Mouse (Mus musculus) mouse embryonic stem cell (cell line): ENCODE data around the gene Ugt1a9.
"Not testable (repeated sequence)": the region's sequence is repeated elsewhere in the genome, so short reads cannot be mapped to it uniquely, and the experiment has no call there.

Experiments
- in situ Hi-C, 2 experiments: fragments of 300-500 bp; cut with MboI; formaldehyde crosslinking; loops; 1 replicate in 1 of 2; 3 replicates in 1 of 2; pipeline ENCODE4 v1.14.3; 2019 to 2020; ENCODE audit warnings: low sequenced_read_pairs in 2 of 2, low pct_unique_long_range_greater_than_20kb in 1 of 2, mixed read lengths in 1 of 2; ENCODE audit not compliant: unreplicated experiment in 1 of 2

Ugt1a9 gene

GRCm38 (mm10) chr1:88103697-88104468 is 33.3 kb downstream of the Ugt1a9 start:
- in situ Hi-C loops, result loop anchor here in 1 of 2 experiments (5.0 kb wide), 1 partner anchor 33 kb away; no protein-coding TSS in a partner anchor

- in situ Hi-C loops, result loop anchor here in 1 of 2 experiments (5.0 kb wide), 1 partner anchor 32 kb away; no protein-coding TSS in a partner anchor
Measured at GRCm38 (mm10) chr1:88104667-88105430, 34.2 kb downstream of the Ugt1a9 start.

DNA sequence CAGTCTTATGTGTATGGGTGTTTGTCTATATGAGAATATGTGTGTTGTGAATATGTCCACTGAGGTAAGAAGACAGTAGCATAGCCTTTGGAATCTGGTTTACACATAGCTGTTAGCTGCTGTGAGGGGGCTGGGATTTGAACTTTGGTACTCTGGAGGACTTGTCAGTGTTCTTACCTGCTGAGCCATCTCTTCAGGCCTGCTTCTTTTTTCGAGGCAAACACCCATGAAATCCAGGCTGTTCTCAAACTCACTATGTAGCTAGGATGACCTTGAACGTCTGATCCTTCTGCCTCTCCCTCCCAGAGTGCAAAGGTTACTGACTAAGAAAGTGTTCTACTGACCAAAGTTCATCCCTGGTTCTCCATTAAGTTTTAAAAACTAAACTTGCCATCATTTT is 35.1 kb downstream of the Ugt1a9 start:
- in situ Hi-C loops, result no loop called here

DNA sequence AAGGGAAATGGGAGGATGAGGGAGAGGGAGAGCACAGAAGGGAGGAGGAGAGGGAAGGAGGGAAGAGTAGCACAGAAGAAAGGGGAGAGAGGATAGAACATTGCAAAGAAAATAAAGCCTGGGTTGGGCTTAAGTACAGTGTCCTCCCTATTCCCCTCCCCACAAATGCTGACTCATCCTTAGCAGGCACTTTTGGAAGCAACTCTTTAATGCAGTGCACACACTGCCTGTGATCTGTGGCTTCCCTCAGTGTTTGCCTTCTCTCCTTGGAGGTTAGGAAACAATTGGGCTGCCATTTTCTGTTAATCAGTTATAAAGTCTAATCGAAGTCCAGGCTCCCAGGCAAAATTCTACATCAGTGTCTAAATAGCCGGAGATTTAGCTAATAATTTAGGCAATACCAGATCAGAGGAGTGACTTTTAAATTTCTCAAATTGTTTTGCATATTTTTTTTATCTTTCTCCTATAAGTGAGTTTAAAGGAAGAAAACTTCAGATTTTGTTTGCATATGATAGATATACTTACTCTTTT is 38.5 kb downstream of the Ugt1a9 start:
- in situ Hi-C loops, result not testable (repeated sequence)

GRCm38 (mm10) chr1:88109604-88110003 is 39.0 kb downstream of the Ugt1a9 start:
- in situ Hi-C loops, result not testable (repeated sequence)

DNA sequence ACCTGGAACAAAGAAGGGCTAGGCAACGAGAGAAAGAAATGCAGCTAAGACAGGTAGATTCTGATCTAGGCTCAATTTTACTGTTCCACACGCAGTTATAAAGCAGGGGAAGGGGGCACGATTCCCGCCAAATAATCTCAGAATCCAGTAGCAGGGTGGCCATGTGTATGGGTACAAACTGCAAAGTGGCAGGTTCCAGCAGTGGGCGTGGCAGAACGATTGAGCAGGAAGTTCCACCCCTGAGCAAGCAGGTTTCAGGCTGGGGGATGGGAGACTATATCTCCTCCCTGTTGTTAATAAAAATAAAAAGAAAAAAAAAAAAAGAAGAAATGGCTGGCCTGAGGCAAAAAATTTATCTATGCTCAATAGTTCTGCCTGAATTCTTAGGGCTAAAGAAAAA is 42.2 kb downstream of the Ugt1a9 start:
- in situ Hi-C loops, result not testable (repeated sequence)

GRCm38 (mm10) chr1:88120550-88120949 is 50.0 kb downstream of the Ugt1a9 start:
- in situ Hi-C loops, result not testable (repeated sequence)

- in situ Hi-C loops, result not testable (repeated sequence)
Measured at GRCm38 (mm10) chr1:88121521-88121920, 50.9 kb downstream of the Ugt1a9 start.

DNA sequence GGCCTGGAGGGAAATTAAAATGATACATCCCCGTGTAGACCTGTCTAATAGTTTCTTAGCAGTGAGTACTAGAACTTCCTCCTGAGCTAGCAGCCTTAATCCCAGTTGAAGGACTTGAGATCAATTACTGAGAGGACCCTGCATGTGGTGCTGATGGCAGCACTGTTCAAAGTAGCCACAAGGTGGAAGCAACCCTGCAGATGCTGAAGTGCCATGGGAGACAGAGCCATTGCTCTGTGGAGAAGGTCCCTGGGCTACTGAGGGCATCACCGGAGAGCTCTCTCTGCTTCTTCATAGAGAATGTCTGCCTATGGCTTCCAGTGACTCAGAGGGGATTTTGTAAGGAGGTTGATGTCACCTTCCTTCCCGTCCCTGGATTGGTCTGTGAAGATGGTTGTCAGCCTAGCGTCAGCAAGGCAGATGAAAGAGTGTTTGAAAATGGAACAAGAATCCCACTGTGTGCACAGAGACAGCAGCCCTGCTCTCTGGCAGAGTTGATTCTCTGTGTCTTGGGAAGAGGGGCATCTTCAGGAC is 55.3 kb downstream of the Ugt1a9 start:
- in situ Hi-C loops, result not testable (repeated sequence)

DNA sequence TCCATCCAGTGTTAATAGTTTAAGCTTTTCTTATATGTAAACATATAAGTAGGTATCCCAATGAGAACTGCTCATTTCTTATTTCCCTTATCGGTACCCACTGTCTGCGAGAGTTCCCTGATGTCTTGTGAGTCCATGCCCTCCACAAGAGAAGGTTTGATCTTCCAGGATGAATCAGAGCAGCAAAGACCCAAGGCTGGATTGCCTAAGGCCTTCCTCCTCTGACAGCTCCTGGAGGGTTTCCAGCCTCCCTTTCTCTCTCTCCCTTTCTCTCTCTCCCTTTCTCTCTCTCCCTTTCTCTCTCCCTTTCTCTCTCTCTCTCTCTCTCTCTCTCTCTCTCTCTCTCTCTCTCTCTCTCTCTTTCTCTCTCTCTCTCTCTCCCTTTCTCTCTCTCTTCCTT is 58.5 kb downstream of the Ugt1a9 start:
- in situ Hi-C loops, result not testable (repeated sequence)

GRCm38 (mm10) chr1:88130223-88130622 is 59.6 kb downstream of the Ugt1a9 start:
- in situ Hi-C loops, result not testable (repeated sequence)

GRCm38 (mm10) chr1:88133908-88134456 is 63.4 kb downstream of the Ugt1a9 start:
- in situ Hi-C loops, result no loop called here

DNA sequence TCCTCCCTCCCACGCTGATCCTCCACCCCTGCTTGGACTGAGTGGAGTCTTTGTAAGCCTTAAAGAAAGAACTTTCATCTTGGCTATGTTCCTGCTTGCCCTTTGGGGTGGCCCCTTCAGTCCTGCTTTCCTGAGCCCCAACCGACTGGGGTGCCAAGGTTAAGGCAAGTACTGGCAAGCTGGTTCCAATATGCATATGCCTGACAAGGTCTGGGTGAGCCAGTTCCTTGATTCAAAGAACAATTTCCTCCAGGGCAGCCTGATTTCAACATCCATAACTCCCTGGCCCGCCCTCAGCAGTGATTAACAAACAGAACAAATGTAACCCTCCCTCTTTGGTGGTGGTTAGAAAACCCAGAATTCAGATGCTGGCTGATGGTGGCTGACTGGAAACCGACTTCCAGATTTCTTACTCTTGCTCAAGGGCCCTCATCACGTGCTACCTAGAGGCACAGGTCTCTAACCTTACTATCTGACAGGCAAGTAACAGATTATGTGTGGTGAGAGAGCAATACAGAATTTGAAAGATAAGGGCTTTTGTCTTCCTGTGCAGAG is 63.9 kb downstream of the Ugt1a9 start, which contains the start of gene Ugt1a6a:
Gene Ugt1a6a, plus strand, starts transcription at position 353 of the 555 bp plus-strand sequence.
- in situ Hi-C loops, result loop anchor here in 1 of 2 experiments (5.0 kb wide), 1 partner anchor 32 kb away; the partner anchor contains the start of gene Ugt1a6b

DNA sequence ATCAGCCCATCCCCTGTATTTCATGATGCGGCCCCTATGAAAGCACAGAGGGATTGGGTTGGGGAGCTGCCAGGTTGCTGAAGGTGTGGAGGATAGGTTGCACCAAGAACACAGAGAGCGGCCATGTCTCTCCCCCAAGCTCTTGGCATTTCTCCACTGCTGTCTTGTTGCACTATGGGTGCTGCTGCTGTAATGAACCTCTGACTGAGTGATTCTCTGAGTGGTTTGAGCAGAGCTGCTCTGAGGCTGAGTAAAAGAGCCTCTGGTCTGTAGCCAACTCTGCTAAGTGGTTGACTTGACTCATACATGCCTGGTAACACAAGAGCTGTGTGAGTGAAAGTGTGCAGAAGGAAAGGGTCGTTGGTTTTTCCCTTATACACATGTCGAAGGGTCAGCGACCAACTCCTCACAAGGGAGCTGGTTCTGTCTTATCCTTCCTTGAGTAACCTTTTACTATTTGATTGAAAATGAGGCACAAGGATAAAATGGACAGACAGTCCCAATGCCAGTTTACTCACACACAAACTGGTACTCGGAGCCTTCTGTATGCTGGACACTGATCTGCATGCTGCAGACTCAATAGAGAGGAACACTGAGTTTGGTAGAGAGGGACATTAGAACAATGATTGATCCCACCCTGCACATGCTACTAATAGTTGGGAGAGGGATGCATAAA is 64.8 kb downstream of the Ugt1a9 start:
- in situ Hi-C loops, result loop anchor here in 1 of 2 experiments (5.0 kb wide), 1 partner anchor 33 kb away; the partner anchor contains the start of gene Ugt1a6b

GRCm38 (mm10) chr1:88136646-88137045 is 66.0 kb downstream of the Ugt1a9 start:
- in situ Hi-C loops, result loop anchor here in 1 of 2 experiments (5.0 kb wide), 1 partner anchor 34 kb away; the partner anchor contains the start of gene Ugt1a6b

DNA sequence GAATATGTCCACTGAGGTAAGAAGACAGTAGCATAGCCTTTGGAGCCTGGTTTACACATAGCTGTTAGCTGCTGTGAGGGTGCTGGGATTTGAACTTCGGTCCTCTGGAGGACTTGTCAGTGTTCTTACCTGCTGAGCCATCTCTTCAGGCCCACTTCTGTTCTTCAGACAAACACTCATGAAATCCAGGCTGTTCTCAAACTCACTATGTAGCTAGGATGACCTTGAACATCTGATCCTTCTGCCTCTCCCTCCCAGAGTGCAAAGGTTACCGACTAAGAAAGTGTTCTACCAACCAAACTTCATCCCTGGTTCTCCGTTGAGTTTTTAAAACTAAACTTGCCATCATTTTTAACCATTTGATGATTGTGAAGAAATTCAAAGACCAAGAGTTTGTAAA is 66.7 kb downstream of the Ugt1a9 start:
- in situ Hi-C loops, result loop anchor here in 1 of 2 experiments (5.0 kb wide), 1 partner anchor 35 kb away; the partner anchor contains the start of gene Ugt1a6b

- in situ Hi-C loops, result loop anchor here in 1 of 2 experiments (5.0 kb wide), 1 partner anchor 36 kb away; the partner anchor contains the start of gene Ugt1a6b
Measured at GRCm38 (mm10) chr1:88138145-88138544, 67.5 kb downstream of the Ugt1a9 start.
